Mouse (Mus musculus): Measurements from ENCODE around the gene Parva.

The Parva gene

DNA sequence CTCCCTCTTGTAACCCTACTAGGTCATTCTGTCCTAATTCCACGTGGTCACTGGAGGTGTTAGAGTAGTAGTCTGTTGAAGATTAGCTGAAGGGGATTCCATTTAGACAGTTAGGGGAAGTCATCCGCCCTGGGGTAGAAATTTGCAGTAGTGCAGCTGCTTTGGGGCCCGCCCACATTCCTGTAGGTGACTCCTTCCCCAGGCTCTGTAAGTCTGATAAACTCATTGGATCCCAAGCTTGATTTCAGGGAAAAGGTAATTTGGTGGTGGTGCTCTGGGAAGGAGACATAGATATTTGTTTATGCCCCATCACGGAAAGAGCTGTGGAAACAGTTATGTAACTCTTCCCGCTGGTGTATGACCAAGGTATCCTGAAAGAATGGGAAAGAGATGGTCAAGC lies 494 bp upstream of the Parva start:
- no peak for DNase-seq

DNA sequence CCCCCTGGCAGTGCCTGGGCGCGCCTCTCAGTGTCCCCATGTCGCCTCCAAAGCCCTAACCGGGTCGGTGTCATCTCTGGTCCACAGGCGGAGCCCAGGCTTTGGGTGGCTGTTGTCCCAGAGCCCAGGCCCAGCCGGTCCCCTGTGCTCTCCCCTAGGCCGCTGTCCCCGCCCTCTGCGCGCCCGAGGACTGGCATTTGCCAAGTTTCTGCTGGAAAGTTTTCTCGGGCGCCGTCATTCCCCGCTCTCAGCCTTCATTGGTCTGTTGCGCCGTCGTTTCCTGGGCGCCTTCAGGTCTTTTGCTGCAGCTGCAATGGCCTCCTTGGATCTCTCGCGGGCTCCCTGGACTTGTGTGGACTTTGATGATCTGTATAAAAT lies 842 bp downstream of the Parva start:
- peak; percentile 78 for DNase-seq

DNA sequence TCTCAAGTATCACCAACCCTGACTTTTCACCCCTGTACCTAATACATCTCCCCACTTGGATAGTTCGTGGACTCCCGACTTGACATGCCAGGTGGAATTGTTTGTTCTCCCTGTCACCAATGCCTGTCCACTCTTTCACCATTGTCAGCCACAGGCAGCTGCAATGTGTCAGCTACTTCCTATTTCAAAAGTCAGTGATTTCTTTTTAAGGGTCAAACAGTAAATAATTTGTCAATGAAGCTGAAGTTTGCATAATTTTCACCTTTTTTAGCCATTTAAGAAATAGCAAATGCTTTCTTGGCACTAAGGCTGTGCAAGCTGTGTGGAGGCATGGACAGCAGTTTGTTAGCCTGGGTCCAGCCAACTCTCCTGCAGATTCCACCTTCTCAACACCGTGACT lies 12.5 kb downstream of the Parva start:
- no peak for DNase-seq

DNA sequence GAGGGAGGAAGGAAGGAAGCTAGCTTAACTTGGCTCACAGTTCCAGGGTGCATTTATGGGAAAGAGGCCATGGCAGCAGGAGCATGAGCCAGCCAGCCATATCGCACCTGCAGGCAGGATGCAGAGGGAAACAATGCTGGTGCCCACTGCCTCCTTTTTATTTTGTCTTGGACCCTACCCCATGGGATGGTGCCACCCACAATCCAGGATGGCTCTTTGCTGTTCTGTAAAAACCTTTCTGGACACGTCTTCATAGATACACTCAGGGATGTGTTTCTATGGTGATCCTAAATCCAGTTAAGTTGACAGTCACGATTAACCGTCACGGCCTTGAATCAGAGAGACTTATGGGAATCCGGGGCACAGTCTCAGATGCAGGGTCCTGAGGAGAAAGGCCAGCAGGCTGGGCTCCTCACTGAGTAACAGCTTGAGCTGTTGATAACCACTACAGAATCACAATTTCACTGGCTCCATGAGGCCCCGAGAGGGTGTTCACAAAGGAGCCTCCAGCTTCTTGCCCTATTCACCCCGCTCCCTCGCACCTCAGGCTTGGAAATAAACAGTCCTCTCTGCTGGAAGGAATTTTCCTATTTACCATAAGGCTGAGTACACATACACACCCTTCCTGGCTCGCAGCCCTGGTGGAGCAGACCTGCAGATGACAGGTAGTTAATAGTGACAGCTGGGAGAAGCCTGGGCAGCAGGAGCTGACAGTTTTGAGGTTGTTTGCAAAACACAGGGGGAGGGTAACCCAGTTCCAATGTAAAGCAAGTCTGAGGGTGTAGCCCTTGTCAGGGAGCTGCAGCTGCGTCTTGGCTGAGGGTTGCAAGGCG lies 17.1 kb downstream of the Parva start:
- DNase-seq: no peak

DNA sequence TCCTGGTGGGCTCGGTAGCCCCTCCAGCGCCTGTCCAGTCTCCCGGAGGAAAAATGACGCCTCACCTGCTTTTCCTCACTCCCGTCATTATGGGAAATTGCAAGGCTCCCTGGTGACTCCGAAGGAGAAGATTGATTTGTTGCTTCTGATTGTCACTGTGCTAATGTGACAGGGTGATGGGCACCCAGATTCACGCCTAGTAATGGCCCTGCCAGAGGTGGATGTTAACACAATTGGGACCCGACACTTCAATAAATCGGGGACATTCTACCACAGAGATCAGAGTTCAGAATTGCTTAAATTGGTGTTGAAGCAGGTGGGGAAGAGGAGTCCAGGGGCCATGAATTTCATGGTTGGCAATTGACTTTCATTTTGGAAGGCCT lies 17.7 kb downstream of the Parva start:
- DNase-seq: no peak

DNA sequence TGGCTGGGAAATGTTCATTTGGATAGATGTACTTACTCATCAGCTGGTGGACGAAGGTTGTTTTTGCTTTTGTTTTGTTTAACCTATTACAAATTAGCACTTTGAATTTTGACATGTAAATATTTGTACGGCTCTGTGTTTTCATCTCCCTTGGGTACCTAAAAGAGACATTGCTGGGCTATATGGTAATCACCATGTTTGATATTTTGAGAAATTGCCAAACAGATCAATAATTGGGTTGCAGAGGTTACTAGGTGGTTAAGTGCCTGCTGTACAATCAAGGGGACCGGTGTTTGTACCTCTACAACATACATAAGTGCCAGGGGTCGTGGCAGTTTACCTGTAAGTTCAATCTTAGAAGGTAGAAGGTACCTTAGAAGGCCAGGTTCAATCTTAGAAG lies 19.2 kb downstream of the Parva start:
- no peak for DNase-seq

DNA sequence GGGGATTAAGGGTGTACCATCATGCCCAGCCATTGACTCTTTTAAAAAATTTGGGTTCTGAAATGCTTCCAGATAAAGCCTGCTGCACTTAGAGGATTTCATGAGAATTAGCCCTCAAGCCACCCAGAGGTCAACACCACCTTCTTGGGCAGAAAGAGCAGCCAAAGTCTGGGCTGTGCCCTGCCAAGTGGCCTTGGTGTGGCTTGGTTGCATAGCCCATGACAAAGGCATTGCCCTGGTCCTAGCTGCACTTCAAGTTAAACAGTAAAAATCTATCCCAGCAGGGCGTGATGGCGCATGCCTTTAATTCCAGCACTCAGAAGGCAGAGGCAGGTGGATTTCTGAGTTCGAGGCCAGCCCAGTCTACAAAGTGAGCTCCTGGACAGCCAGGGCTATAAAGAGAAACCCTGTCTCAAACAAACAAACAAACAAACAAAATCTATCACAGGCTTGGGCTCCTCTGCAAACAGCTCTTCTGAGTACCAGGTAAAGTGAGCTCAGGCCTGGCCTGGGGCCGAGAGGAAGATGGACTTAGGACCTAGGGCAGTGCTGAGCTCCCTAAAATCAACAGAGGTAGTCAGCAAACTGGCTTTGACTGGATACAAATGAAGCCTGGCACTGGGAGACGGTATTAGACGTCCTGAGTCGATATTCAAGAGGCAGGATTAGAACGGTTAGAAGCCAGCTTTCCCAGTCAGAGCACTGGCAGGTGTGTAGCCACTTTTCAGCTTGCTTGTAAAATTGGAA lies 22.8 kb downstream of the Parva start:
- DNase-seq: no peak

DNA sequence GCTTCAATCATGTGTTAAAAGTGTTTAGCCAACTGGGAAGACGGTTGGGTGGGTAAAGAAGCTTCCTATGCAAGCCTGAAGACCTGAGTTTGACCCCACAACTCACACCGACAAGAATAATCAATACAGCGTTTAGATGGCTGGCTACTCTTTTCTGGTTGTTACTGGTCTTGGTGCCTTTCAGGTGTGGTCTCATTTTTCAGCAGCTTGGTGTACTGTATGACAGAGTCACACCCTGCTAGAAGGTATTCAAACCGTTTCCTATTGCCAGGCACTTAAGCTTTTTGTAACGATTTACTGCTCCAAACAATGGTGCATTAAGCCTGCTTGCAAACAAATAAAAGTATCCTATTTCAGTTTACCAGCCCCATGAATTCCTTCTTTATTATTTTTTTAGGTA lies 25.2 kb downstream of the Parva start:
- DNase-seq: no peak

DNA sequence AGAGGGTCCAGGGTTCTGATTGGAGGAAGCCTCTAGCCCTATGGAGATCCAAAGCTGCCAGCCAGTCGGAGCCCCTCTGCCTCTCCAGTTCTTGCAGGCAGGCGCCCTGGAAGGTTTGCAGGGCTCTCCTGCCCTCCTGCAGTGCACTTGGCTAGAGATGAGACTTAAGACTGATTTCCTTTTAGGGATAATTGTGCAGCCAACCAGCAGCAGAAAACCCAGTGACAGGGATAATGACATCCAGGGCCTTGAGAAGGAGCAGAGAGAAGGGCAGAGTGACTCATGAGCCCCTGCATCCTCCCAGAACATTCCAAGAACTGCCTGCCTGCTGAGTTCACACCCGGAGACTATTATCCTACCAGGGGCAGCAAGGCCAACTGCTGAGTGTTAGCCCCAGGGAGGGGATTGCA lies 26.5 kb downstream of the Parva start:
- no peak for DNase-seq

DNA sequence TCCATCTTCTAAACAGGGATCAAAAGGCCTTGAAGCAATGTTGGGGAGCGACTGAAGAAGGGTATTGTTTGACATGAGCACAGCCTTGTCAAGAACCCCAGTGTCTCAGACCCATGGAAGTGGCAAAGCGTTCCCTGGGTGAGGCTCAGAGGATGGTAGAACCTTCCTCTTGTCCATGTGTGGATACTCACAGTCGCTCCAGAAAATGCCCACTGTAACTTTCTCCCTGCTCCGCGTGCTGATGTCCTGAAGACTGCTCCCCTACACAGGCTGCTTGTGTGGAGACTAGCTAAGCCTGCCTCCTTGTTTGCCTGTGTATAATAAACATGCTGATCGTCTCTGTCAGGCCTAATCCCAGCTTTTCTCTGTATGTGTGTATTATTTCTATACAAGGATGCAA lies 27.1 kb downstream of the Parva start:
- DNase-seq: no peak

DNA sequence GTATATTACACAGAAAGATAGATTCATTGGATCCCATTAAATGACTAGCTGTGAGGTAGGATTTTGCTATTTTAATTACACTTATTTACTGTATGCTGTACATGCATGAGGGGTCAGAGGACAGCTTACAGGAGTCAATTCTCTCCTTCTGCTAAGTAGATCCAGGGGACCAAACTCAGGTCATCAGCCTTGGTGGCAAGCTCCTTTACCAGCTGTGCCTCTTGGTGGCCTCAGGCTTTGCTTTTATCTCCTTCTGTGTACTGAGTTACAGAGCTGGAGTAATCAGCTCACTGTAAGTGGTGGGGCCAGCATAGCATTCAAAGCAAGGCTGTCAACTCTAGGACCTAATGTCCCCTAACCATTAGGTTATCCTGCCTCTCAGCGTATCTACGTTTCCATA lies 27.6 kb downstream of the Parva start:
- DNase-seq: no peak

DNA sequence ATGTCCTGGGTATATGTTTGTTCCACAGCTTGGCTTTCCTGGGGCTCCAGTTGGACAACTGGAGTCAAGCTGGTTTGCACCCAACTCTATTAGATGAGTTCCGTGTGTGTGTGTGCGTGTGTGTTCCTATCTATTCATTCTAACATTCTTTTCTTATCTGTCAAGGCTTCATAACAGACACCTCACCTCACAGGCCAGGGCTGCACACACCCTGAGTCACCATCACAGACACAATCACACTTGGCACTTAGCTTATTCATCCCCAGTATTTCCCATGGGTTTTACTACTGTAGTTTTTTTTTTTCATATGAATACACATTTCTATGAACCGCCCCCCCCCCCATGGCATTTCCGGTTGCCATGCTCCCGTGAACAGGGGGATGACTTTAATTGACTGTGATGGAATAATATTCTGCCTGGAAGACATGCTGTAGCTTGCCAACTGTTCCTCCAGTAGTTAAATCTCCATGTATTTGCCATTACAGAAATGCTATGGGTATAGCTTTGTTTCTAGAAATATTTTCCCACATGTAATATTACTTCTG lies 28.3 kb downstream of the Parva start:
- DNase-seq: no peak

DNA sequence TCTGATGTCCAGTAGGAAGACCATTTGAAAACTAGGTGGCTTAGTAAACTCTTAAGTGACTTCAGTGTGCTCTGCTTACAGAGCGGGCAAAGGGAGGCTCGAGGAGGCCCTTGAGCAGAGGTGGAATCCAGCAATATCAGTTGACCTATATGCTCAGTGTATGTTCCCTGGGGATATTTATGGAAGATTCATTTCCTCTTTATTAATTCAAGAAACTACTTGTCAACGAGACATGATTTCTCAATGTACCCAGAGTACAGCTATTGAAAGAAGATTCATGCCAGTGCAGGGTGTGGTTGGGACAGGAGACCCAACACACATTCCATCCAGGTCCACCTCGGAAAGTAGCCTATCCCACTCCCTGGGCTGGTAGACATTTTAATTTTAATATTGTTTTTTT lies 30.1 kb downstream of the Parva start:
- DNase-seq: no peak

DNA sequence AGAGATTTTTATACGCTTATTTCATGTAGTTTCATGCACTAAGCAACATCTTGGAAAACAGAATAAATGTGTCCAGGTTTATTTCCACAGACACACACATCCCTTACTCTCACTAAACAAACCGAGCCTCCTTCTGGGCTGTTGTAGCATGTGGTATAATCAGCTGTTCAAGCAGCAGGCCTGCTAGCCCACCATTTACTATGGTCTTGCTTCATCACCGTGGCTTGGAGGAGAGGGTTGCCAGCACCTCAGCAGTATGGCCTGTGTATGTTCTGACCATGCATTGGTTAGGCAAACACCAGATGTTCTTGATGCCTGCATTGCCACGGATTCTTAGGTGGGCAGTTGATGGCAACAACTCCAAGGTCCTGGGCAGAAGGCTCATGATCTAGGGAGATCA lies 30.6 kb downstream of the Parva start:
- DNase-seq: no peak

DNA sequence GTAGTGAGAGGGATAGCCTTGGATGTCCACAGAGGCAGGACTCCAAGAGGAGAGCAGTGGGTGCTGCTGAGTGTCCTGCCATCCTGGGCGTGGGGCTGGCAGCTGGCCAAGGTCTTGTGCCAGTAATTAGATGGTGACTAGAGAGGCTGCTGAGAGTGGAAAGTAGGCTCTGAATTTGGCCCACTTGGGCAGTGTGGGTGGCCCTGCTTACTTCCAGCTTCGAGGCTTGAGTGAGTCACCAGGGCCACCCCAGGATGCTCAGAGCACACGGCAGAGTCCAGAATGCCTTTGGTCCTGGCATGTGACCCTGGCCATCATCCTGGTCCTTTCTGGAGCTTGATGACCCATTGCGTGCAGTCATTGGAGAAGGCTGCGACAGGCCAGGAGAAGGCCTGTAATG lies 31.1 kb downstream of the Parva start:
- DNase-seq: peak; percentile 20

DNA sequence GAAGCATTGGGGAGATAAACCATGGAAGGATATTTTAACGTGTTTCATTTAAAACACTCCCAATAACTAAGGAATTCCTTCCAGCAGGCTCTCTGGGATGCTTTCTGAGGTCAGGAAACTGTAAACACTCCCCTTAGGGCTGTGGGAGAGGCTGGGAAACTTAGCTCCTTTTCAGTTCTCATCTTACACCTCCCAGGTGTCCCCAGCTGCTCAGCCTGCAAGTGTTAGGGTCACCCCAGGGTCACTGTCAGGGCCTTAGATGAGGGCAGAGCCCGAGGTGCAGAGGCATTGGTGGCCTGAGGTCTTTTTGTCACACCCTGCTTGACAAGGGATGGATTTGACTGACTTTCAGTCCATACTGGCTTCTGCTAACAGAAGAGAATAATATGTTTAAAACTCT lies 35.8 kb downstream of the Parva start:
- no peak for DNase-seq

DNA sequence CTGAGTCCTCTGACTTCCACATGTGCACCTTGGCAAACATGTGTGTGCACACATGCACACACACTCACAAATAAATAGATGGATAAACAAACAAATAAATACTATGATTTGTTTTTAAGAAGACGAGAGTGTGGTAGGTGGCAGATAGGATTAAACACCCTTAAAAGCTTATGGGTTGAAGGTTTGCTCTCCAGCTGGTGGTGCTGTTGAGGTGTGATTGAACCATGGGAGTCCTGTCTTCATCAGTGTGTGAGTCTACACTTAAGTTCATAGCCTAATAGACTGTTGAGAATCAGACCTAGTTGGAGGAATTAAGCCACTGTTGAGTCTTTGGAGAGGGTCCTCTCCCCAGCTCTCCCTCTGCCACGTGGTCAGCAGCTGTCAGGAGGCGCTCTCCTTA lies 38.6 kb downstream of the Parva start:
- no peak for DNase-seq

DNA sequence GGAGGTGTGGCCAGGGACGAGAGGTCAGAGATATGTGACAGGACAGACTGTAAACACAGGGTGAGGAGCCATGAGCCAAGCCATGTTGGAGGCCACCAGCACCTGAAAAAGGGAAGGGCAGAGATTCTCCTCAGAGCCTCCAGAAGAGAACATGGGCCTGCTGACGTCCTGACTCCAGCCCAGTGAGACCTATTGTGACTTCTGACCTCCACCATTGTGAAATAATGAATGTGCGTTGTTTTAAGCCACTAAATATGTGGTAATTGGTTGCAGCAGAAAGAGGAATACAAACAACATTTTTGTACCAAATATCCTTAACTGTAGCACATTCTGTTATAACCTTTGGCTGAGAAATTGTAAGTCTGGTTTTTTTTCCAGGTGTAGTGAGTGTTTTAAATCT lies 39.5 kb downstream of the Parva start:
- DNase-seq: no peak

DNA sequence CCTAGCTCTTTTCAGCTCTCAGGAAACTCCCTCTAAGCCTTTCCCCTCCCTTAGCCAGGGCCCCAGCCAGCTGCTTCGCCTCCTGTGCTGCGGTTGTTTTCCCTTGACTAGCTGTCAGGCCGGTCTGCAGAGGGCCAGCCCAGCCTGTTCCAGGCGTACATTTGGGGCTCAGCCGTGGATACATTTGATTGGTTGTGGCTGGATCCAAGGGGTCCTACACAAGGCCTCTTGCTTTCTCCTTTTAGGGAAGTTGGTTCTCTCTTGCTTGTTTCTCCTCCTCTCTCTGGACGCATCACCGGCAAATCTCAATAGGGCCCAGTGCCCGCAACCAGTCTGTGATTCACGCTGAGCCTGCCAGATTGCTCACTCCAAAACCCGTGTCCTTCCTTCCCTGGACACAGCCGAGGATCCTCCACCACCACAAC lies 40.4 kb downstream of the Parva start:
- no peak for DNase-seq

DNA sequence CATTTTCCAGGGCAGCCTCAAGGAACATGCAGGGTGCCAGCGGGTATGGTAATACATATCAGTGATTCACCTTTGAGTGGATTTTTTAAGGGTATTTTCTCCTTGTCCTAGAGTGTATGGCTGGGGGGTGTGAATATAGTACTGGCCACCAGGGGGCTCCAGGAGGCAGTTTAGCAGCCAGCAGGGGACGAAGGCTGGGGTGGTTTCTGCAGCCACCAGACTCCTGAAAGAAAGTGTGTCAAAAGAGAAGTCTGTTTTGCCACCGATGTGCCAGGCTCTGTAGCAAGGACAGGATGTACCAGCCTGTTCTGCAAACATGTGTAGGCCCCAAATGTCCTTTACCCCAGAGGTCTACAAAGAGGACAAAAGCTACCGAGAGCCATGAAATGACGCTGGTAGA lies 42.5 kb downstream of the Parva start:
- peak; percentile 83 for DNase-seq

DNA sequence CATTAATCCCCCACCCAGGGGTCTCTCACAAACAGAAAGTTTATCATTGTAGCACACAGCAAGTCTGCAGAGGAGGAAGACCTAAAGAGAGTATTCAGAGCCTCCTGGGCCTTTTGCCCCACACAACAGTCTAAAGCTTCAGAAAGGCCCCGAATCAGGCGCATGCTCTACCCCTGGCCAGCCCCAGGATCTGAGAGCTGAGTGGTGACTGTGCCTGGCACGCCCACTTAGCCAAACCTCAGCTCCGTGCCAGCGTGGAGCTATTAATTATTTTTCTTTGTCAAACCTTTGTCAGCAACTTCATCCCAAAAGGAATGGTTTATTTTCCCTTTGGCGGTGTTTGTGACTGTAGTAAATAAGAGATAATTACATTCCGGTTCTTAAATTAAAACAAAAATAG lies 44.0 kb downstream of the Parva start:
- DNase-seq: no peak

DNA sequence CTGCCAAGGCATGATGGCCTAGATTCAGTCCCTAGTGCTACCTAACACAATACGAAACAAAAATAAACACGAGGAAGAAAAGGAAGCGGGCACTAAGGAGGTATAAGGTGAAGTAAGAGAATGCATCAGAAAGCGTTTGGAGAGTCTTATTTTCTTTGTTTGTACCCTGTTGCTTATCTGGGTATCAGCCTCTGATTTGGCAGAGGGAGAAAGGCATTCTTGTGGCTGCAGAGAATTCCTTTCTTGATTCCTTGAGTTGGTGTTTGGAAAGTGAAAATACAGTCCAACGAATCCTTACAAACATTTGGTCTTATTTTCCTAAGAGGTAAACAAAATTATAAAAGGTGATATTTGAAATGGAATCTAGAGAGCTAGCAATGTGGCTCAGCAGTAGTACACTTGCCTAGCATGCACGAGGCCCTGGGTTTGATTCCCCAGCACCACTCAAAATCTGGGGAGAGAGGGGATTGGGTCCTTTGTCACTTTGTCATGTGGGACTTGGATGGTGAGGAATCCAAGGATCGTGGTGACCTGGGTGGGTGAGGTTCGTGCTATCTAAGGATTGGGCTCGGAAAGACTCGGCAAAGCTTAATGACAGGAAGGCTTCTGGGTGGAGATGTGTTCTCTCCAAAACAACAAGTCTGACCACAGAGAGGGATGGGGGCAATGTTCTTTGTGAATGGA lies 44.9 kb downstream of the Parva start:
- no peak for DNase-seq

DNA sequence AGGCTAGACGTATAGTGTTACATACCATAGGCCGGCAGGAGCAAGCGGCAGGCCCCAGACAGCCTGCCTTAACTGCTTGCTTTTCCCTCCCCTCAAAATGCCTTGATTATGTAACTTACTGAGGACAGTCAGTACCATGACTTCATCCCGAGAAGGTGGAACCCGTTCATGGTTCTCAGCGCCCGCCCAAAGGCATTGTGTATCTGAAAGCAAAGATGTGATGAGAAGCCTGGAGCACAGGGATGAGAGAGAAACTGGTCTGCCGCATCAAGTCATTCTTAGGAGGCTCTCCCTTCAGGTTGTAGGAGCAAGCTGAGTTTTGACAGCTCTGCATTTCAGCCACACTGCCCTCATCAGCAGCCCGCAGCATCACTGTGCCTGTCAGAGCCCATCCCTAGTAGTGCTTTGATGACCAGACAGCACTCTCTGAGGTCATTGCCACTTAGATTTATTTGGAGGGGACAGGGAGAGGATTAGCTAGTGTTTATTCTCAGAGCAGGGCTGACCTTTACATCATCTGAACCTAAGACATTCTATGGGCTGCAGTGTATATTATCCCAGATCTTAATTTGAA lies 45.5 kb downstream of the Parva start:
- no peak for DNase-seq

All from right cerebral cortex, adult 18-20 months (tissue).